Mouse (Mus musculus) right cerebral cortex, postnatal 14 days (tissue): ENCODE measurements at regions not wholly inside any gene's neighbourhood (a gene's known extent, or its start where the extent isn't known, plus 50 kb on each side); places are given as distances from the start of the nearest gene placed in this dataset.

ENCODE experiments used
- DNase-seq: peaks from one replicate; pipeline ENCODE4 v3.0.0; 2022

DNA sequence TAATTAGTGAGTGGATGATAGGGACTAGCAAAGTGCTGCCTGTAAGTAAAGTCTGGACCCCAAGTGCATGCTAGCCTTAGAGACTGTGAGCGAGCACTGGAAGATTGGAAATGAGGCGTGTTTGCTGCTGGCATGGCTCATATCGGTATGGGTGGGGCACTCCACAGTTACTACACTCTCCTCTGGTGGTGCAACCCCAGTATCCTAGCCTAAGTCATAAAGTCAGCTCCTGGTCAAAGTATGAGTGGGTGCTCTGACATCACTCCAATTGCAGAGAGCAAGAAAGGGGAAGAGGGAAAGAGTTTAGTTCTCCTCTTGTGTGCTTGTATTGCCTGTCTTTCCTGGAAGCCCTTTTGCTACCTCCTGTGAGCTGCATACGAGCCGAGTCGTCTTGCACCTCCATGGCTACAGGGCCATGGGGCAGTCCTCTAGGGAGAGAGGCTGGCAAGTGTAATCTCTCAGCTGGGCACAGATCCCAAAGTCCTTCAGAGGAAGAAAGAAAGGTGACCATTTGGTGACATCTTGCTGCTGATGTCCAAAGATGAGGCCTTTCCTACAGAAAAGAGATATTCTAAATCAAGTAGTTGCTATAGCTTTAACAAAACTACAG is 281.2 kb upstream of the Id2 start:
- no peak for DNase-seq

DNA sequence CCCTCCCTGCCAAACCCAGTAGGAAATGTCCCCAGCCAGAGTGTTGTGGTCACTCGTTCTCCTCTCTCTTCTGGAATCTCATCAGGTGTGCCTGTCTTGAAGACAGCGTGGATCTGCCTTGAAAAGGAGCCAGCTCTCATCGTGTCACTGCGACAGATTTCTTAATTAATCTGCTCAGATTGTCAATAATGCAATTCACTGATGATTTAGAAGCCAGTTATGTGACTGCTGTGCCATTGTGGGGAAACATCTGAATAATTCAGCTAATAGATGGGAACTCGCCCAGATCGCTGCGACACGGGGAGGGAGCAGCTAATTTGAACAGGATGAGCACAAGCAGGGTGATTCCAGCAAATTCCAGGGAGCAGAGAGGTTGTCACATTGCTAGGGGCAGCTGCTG is 279.5 kb upstream of the Id2 start:
- DNase-seq: no peak

DNA sequence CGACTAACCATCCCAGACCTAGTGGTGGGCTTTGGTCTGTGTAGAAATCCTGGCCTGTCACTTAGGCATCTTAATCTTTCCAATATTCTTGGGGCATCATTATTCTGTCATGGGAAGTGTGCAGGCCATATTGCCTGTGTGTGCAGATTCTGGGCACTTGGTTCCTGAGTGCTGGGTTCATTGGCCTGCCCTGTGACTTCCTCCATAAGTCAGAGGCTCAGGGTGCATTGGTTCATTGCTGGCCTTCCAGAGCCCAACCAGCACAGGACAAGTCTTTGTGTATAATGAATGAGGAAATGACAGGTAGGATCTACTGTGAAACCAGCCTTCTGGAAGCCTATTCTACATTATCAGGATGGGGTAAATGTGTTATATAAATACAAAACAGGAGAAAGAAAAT is 270.6 kb upstream of the Id2 start:
- no peak for DNase-seq

DNA sequence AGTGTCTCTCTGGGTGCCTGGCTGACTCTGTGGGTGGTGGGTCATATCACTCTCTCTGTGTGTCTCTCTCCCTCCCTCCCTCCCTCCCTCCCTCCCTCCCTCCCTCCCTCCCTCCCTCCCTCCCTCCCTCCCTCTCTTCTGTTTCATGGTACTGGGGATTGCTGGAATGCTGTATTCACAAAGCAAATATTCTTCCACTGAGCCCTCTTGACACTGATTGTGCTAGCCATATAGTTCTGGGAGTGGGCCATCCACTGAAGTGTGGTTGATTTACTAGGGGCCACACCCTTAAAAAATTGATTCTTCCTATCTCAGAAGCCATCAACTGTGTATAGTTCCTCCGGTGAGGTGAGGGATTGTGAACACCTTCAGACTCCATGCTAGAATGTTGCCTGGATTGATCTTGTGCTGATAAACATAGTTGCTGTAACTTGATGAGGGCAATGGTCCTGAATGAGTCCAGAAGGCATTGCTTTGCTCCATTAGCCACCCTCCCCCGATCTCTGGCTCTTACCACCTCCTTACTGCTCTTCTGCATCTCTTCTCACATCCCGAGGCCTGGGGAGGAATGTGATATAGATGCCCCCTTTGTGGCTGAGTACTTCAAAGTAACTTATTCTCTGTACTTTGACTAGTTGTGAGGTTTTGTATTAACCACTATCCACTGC is 268.8 kb upstream of the Id2 start:
- DNase-seq: no peak

DNA sequence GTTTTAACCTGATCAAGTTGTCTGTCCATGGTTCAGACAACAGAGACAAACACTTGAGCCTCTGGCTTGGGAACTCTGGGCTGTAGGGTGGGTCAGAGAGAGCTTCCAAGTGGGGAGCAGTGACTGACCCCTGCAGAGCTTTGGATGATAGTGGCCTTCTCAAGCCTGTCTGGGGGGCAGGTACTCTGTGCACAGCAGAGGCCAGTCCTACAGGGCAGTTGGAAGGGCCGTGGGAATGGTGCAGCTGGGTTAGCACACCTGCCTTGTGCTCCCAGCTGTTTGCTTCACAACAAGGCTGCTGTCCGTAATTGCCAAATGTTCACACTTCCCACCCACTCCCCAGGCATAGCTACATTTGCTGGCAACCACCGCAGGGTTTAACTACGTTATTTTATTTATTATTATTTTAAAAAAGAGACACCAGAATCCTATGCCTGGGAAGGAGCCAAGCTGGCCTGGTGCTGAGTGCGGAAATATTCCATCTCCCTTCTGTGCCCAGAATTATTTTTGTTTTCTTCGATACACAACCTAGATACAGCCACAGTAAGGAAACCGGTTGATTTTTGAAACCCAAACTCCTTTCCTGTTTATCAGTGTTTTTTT is 268.1 kb upstream of the Id2 start:
- no peak for DNase-seq

DNA sequence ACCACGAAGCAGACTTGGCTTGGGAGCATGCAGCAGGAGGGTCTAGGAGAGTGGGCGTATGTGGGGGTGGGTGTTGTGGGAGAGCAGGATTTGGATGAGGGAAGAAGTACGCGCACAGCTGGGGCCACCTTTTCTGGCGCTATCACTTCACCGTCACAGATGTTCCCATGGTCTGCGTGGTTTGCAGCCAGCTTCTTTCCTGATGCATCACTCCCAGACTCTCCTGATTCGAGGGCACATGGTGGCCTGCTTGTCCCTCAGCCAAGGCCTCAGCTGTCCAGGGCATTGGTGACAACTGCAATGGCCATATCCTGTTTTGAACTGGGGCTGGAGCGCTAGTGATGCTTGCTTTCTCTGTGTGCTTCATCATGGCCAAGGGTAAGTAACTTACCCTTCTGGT is 266.9 kb upstream of the Id2 start:
- no peak for DNase-seq

DNA sequence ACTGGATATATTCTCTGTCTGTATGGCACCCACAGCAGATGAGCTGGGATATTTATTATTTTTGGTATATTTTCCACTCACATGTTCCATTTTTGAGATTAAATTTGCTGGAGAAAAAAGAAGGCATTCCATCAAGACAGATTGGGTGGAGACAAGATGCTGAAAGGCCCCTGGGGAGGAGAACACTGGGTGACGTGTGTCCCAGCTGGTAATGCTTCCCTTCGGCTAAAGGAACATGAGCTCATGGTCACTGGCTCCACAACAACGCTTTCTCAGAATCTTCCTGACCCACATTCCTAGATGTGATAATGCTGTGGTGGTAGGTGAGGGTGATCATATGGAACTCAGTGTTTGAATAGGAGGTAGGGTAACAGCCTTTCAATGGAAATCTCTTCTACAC is 266.4 kb upstream of the Id2 start:
- no peak for DNase-seq

DNA sequence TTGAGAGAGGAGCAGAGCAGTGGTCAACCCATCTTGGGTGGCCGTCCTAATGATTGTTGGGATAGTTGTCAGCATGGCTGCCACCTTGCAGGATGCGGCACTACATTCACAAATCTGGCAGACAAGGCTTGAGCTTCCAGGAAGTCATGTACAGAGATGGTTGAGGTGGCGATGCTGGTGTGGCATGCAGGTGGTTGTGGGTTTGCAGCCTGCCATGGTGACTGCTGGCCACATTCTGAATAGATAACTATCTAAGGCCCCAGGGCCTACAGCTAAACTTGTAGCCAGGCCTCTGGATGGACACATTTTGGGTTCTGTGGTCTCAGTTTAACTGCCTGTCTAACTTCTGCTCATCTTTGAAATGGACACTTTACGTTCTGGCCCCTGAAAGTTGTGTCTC is 265.8 kb upstream of the Id2 start:
- DNase-seq: no peak

DNA sequence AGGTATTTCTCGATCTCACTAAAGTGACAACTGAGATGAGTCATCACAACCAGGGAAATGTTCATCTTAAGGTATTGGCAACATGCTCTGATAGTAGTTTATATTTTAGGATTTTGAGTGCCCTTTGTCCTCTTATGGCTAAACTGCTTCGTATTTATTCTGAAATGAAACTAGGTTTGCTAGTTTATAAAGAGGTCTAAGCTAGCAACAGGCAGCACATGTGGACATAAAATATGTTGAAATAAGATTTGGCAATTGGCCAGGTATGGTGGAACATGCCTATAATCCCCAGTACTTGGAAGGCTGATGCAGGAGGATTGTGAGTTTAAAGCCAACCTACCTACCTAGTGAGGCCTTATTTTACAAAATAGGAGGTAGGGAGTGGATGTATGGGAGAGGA is 263.8 kb upstream of the Id2 start:
- DNase-seq: no peak

DNA sequence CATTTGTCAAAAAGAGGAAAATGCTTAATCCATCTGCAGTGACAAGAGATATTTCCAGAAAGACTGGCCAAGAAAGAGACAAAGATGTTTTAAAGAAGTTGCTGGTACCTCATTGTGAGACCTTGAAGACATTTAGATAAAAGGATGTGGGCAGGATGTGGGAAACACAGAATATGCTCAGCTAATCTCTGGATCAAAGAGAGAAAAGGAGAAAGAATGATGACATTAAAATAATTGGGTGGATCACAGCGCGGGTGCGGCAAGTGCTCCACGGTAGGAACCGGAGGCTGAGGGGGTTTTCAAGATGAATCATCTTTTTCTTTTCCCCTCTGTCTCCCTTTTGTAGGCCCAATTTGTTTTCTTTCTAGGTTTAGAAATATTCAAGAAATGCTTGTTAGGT is 263.0 kb upstream of the Id2 start:
- DNase-seq: no peak

DNA sequence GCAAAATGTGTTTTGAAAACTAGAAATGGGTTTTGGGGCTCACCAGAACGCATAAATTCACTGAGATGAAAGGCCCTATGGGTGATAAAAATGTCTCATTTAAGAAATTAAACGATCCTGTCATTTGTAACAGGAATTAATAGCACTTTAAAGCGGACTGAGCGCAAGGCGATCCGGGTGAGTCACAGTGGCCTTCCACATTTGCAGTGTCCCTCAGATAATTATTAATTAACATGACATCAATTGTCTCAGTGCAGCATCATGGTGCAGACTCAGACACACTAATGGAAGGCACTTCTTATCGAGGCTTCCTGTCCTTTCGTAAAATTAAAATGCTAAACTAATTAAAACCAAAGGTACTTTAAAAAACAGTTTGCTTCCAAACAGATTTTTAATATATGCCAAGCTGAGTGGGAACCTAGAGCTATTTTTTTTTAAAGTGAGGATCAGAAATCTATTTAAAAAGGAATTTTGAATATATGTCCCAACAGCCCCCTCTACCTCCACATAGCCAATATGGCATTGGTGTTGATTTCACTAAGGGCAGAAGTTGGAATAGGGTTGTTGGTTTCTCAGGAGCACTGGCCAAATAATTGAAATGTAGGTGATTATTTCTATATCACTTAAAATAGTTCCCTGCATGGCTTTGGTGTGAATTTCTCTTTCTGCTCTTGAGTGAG is 262.0 kb upstream of the Id2 start:
- DNase-seq: no peak

DNA sequence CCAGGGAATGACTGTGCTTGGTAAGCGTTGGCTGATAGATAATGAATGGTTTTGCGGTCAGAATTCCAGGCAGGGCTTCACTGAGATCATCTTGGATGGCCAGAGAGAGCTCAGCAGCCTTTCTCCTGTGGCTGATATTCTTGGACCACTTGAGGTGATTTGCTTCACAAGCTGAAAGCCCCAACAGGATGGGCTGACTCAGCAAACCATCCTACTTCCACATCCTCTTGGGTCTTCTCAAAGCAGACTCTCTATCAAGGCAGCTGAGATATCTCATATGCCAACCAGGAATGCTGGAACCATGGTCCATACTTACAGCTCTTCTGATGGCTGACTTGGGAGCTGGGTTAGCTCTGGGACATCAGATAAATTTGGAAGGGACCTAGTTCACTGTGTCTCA is 259.8 kb upstream of the Id2 start:
- DNase-seq: no peak

DNA sequence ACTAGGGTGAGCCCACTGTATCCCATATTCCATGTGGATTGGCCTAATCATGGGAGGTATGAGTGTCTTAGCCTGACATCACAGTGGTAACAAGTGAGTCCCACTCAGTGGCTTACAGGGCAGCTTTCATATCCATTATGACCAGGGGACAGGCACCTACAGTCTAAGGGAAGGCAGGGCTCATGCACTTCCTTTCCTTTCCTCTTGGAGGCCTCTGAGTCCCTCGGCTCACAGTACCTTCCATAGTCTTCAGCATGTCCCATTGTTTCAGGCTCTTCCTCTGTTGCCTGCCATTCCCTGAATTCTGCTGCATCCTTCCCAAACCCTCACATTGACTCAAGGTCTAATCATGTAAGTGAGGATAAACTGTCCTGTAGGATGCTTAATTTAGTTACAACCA is 258.3 kb upstream of the Id2 start:
- no peak for DNase-seq

DNA sequence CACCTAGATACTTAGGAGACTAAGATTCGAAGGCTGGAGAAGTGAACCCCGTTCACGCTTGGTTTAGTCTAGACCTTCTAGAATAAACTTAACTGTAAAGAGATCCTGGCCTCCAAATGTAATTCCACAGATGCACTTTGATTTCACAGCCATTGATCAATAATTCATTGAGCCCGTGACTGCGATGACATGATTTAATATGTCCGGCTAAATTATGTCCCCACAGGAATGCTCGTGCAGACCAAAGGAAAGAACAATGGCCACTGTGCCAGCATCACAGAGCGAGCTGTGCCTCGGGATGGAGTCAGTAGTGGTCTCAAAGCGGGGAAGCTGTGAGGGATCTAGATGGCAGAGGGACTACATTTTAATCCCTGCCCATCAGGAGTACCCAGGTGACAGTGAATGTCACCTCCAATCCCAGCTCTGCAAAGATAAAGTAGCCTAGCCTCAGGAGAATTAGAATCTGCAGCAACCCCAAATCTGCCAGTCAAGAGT is 256.5 kb upstream of the Id2 start:
- no peak for DNase-seq

DNA sequence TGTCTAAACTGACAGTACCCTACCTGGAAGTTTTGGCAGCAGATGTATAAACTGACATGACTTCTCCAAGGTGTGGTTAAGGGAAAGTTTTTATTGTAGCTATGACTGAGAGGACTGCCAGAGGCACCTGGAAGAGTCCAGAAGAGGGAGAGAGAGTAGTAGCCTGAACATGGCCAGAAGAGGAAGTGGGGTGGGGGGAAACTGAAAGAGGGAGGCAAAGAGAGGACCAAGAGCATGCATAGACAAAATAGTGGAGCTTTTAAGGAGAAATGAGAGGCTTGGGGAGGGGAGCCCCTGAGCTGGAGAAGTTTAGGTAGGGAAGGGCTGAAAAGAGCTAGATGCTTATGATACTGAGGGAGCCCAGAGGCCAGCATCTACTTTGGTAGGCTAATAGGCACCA is 255.2 kb upstream of the Id2 start:
- DNase-seq: no peak

DNA sequence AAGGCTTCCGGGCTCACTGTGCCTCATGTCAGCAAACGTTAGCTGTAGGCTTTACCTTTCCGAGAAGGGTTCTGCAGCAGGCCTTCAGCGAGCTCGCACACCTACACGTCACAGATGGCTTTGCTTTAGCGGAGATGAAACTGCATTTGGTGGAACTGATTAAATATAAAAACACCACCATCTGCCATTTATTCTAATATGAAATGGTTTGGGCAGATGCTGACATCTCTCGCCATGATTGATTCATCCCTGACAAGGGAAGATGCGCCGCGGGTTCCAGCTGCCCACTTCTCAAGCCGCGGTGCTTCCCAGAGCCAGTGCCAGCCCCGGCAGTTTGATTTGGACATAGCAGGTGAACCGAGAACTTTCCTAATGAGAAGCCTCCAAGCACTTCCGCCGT is 247.4 kb upstream of the Id2 start:
- DNase-seq: no peak

DNA sequence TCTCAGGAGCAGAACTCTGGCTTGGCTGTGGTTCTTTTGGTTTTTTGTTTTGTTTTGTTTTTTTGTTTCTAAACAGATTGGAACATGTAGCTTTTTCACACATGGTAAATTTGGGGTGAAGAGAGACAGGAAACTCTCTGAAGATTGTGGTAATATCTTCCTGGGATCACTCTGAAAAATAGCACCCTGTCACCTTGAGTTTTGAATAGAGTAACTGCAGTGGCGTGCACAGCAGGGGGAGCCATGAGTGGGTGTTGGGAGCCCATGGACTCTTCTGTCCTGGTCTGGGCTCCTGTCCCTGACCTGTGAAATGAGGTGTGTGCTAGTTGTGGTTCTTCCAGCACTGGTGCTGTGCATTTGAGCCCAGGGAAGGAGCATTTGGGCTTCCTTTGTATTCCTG is 241.8 kb upstream of the Id2 start:
- DNase-seq: no peak

DNA sequence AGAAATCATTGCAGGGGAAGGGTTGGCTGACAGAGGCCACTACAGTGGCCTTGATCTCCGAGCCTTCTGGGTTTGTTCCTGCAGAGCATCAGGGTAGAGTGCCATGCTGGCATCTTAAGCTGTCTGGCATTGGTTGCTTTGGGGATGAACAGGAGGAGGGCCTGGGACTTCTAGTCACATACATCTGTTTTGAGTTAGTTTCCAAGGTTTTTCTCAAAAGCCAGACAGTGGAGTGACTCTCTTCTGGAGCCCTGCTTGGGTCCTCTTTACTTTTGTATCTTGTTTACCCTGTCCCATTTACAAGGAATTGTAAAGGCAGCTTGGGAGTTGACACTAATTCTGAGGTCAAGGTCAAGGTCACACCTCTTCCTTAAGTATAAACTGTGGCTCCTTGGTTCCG is 239.0 kb upstream of the Id2 start:
- no peak for DNase-seq

DNA sequence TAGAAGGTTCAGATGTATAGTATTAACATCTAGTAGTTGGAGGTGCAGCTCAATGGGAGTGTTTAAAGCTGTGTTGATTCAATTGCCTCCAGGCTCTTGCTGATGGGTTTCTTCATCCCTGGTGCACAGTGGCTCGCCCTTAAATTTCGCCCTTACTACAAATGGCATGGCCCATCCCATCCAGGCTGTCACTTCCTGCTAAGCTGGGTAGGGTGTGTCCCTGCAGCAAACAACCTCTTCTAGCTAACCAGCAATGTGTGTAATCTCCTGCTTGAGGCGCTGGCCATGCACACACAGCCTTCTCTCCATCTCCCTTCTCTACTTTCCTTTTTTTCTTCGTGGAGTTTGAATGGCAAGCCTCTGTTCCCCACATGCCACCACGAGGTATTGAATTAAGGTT is 238.1 kb upstream of the Id2 start:
- no peak for DNase-seq

DNA sequence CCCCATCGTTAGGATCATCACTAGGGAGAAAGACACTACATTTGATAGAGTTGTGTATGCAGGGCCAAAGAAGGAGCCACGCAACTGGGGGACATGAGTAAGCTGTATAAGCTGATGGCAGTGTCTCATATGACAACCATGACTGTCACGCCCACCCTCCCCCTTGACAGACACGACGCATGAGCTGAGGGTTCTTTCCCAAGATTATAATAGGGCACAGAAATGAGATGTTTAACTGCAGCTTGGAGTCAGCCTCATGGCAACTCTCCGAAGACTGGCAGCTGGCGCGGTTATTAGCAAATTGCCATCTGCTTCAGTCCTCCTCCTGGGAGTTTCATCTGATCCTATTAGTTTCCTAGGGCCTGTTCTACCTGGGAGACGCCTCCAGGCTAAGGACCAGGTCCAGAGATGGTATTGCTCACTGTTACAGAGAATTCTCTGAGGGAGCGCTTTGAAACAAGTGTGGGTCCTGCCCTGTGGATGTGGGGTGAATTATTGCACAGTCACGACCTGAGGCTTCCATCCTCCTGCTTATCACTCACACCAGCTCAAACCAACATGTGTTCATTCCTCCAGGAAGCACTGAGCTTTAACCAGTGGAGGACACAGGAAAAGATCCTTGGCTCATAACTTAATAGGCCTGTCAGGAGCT is 235.6 kb upstream of the Id2 start:
- no peak for DNase-seq

DNA sequence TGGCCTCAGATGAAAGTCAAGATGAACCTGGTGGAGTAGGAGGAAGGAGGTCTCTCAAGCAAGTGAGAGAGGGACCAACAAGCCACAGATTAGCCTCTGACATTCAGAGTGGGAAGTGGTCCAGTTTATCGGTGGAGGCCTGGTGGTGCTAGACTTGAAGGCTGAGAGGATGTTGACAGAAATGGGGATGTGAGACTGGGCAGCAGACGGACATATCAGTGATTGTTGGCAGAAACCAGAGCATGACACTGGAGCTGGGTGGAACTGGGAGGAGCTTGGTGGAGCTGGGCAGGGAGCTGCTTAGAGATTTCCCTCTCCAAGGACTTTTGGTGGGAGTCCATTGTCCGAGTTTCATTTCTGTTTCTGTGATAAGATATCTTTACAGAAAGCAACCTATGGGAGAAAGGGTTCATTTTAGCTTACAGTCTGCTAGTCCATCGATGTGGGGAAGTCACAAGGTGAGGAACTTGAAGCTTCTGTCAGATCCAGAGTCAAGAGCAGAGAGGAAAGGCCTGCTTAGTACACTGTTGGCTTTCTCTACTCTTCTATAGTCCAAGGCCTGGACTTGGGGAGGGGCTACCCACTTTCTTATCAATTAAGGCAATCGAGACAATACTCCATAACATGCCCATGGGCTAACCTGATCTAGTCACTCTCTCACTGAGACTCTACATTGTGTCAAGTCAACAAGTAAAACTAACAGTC is 233.2 kb upstream of the Id2 start:
- DNase-seq: no peak

DNA sequence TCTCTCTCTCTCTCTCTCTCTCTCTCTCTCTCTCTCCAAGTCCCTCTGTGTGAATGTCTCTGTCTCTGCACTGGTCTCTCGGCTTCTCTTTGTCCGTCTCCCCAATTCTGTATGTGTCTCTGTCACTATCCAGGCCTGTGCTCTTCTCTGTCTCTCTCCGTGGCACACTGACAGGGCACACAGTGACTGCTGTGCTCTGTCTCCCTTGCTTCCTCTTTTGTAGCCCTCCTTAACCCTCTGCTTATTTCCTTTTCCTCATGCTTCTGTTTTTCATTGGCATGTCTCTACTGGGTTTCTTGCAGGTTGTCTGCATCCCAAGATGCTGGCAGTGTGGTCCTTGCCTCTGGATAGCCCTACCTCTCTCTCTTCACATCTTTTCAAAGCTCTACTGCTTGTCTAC is 229.0 kb upstream of the Id2 start:
- DNase-seq: no peak

DNA sequence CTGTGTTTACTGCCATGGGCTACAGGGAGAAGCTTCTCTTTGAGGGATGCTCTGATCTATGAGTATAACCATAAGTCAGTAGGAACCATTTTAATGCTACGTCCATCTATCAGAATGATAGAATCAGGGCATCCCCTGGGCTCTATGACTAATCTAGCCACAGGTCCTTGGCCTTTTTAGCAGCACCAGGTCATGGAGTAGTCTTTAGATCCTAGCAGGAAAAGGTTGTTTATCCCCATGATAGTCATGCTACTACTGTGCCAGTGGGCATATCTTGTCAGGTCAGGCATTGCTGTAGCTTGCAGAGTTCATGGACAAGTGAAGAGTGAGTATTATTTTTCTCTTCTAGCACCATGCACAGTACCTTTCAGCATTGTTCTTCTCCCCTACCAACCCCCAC is 226.2 kb upstream of the Id2 start:
- no peak for DNase-seq
